Mouse (Mus musculus) heart, postnatal 0 days (tissue): ENCODE measurements around the gene Fam107a.

Experiments used
- CTCF ChIP-seq: IDR thresholded peaks from 2 replicates; pipeline ENCODE4 v1.5.1; 2016; ENCODE audit warnings: antibody characterized with exemption, control low read depth, low read depth
- EP300 ChIP-seq: IDR thresholded peaks from 2 replicates; pipeline ENCODE4 v1.6.1; 2016; ENCODE audit warnings: antibody characterized with exemption, low read depth

DNA sequence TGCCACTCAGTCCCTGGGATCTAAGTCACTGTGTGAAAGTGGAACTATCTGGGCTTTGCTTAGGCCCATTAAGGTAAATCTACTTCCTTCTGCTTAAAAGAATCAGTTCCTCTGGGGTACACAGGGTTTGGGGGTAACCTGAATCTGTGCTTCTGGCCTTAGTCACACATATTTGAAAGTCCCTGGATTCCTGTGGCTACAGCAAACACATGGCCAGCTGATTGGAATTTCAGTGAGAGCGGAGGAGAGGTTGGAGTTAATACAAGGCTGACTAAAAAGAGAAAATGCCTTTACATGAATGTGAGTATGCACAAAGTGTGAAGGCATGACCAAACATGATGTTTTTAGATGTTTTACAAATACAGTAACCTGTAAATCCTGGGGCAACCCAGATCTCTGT is 23.6 kb downstream of the Fam107a start:
- TF ChIP-seq CTCF = no peak
- no peak for TF ChIP-seq EP300
